Mouse (Mus musculus) heart, adult 9 months (tissue): ENCODE measurements at regions not wholly inside any gene's neighbourhood (a gene's known extent, or its start where the extent isn't known, plus 50 kb on each side); places are given as distances from the start of the nearest gene placed in this dataset.

Source experiments
- DNase-seq, 2 experiments: peaks; one replicate each; pipeline ENCODE4 v3.0.0; 2022; ENCODE audit warnings: low spot score in 2 of 2

- DNase-seq, result no peak
Observed at GRCm38 (mm10) chr3:56427201-56427600, 243.7 kb upstream of the Nbea start.

- no peak for DNase-seq
Observed at GRCm38 (mm10) chr3:56397851-56398496, 214.5 kb upstream of the Nbea start.

GRCm38 (mm10) chr3:56393134-56393533 lies 209.6 kb upstream of the Nbea start:
- DNase-seq, result no peak

- DNase-seq, result no peak
Observed at GRCm38 (mm10) chr3:56380316-56380715, 196.8 kb upstream of the Nbea start.

GRCm38 (mm10) chr3:56379500-56379899 lies 196.0 kb upstream of the Nbea start:
- DNase-seq, result no peak

- no peak for DNase-seq
Observed at GRCm38 (mm10) chr3:56362543-56362942, 179.0 kb upstream of the Nbea start.

GRCm38 (mm10) chr3:56357035-56357701 lies 173.7 kb upstream of the Nbea start:
- no peak for DNase-seq

- DNase-seq, result no peak
Observed at GRCm38 (mm10) chr3:56356163-56356882, 172.8 kb upstream of the Nbea start.
